Mouse (Mus musculus) testis, adult 2 months (tissue): ENCODE measurements at regions not wholly inside any gene's neighbourhood (a gene's known extent, or its start where the extent isn't known, plus 50 kb on each side); places are given as distances from the start of the nearest gene placed in this dataset.

Experiments used
- CTCF ChIP-seq: fragments of 200-500 bp; IDR thresholded peaks from 2 replicates; pipeline ENCODE4 v1.5.1; 2012; ENCODE audit warnings: low read depth, mild to moderate bottlenecking, inconsistent platforms, low read length, moderate library complexity; ENCODE audit not compliant: control insufficient read depth, insufficient read depth, insufficient replicate concordance
- POLR2A ChIP-seq: fragments of 200-500 bp; IDR thresholded peaks from 2 replicates; pipeline ENCODE4 v1.6.1; 2012; ENCODE audit warnings: low read depth, mild to moderate bottlenecking, inconsistent platforms, low read length, moderate library complexity; ENCODE audit not compliant: control insufficient read depth

- TF ChIP-seq CTCF (no peak), POLR2A (no peak)
These were observed 489.0 kb upstream of the A1bg start for GRCm38 (mm10) chr15:61411821-61412220.
